Mouse (Mus musculus): ENCODE measurements around the gene Txnip. TPM values are rescaled to one million over a fixed set of nuclear protein-coding genes. Genes with fewer than 3 reads are reported as not detected.

The Txnip gene
- polyA plus RNA-seq, 1 experiment from 2014 or later, result 257 TPM

GRCm38 (mm10) chr3:96558159-96558558 is 402 bp downstream of the Txnip start:
- Histone ChIP-seq H3K4me2 (ENCODE audit: low read length) (peak overlapping the region; percentile 85), H3K4me3 (ENCODE audit: control insufficient read depth in 1 of 2, insufficient read depth in 1 of 2, low read depth in 1 of 2, low read length in 2 of 2) (peak overlapping the region; percentile 76 to 94), H3K9ac (ENCODE audit: low read length) (peak overlapping the region; percentile 98), H3K4me1 (ENCODE audit: control insufficient read depth in 2 of 2, insufficient read depth in 2 of 2, low read length in 2 of 2) (peaks cover 14 to 32% of the 10 kb centered on the region in 2 experiments), H3K27me3 (ENCODE audit: control insufficient read depth, insufficient read depth, low read length) (no peaks in the 10 kb centered on the region), H3K9me3 (ENCODE audit: control insufficient read depth, low read length) (no peaks in the 10 kb centered on the region), H3K36me3 (ENCODE audit: control insufficient read depth, insufficient read depth, low read length) (peaks cover 33% of the 10 kb centered on the region), H3K27ac (replicated peaks in 1 of 2; ENCODE audit: control insufficient read depth in 1 of 2, insufficient read depth in 1 of 2, low read depth in 2 of 2, low read length in 2 of 2) (peak overlapping the region; percentile 96 to 98)
- no peak for ATAC-seq (ENCODE audit: insufficient number of reproducible peaks, insufficient read depth, low FRiP score, low read depth)
- WGBS, result under 1% methylated on average over 17 of the region's 17 CpGs

- peak overlapping the region; percentile 85 for H3K4me2 ChIP-seq (ENCODE audit: low read length)
- WGBS, result 8% methylated on average over 10 of the region's 10 CpGs
- ATAC-seq (ENCODE audit: insufficient number of reproducible peaks, insufficient read depth, low FRiP score, low read depth), result no peak
- peak overlapping the region; percentile 76 to 94 for H3K4me3 ChIP-seq (ENCODE audit: control insufficient read depth in 1 of 2, insufficient read depth in 1 of 2, low read depth in 1 of 2, low read length in 2 of 2)
- peak overlapping the region; percentile 96 to 98 for H3K27ac ChIP-seq (replicated peaks in 1 of 2; ENCODE audit: control insufficient read depth in 1 of 2, insufficient read depth in 1 of 2, low read depth in 2 of 2, low read length in 2 of 2)
- H3K4me1 ChIP-seq (ENCODE audit: control insufficient read depth in 2 of 2, insufficient read depth in 2 of 2, low read length in 2 of 2), result peaks cover 14 to 33% of the 10 kb centered on the region in 2 experiments
- no peaks in the 10 kb centered on the region for H3K27me3 ChIP-seq (ENCODE audit: control insufficient read depth, insufficient read depth, low read length)
- peaks cover 33% of the 10 kb centered on the region for H3K36me3 ChIP-seq (ENCODE audit: control insufficient read depth, insufficient read depth, low read length)
- H3K9ac ChIP-seq (ENCODE audit: low read length), result peak overlapping the region; percentile 98
- no peaks in the 10 kb centered on the region for H3K9me3 ChIP-seq (ENCODE audit: control insufficient read depth, low read length)
Observed at GRCm38 (mm10) chr3:96558668-96559196, 975 bp downstream of the Txnip start.

GRCm38 (mm10) chr3:96559398-96559910 is 1.7 kb downstream of the Txnip start:
- H3K27me3 ChIP-seq (ENCODE audit: control insufficient read depth, insufficient read depth, low read length), result no peaks in the 10 kb centered on the region
- peaks cover 20 to 40% of the 10 kb centered on the region in 2 experiments for H3K4me1 ChIP-seq (ENCODE audit: control insufficient read depth in 2 of 2, insufficient read depth in 2 of 2, low read length in 2 of 2)
- peak overlapping the region; percentile 96 to 98 for H3K27ac ChIP-seq (replicated peaks in 1 of 2; ENCODE audit: control insufficient read depth in 1 of 2, insufficient read depth in 1 of 2, low read depth in 2 of 2, low read length in 2 of 2)
- no peaks in the 10 kb centered on the region for H3K9me3 ChIP-seq (ENCODE audit: control insufficient read depth, low read length)
- peak overlapping the region; percentile 98 for H3K9ac ChIP-seq (ENCODE audit: low read length)
- 15% methylated on average over 12 of the region's 12 CpGs for WGBS
- no peak for ATAC-seq (ENCODE audit: insufficient number of reproducible peaks, insufficient read depth, low FRiP score, low read depth)
- peak overlapping the region; percentile 76 to 94 for H3K4me3 ChIP-seq (ENCODE audit: control insufficient read depth in 1 of 2, insufficient read depth in 1 of 2, low read depth in 1 of 2, low read length in 2 of 2)
- H3K36me3 ChIP-seq (ENCODE audit: control insufficient read depth, insufficient read depth, low read length), result peaks cover 33% of the 10 kb centered on the region
- peak overlapping the region; percentile 85 for H3K4me2 ChIP-seq (ENCODE audit: low read length)

GRCm38 (mm10) chr3:96559911-96560850 is 2.4 kb downstream of the Txnip start:
- ATAC-seq (ENCODE audit: insufficient number of reproducible peaks, insufficient read depth, low FRiP score, low read depth), result no peak
- Histone ChIP-seq H3K27me3 (ENCODE audit: control insufficient read depth, insufficient read depth, low read length) (no peaks in the 10 kb centered on the region), H3K4me2 (ENCODE audit: low read length) (peak overlapping the region; percentile 85), H3K27ac (replicated peaks in 1 of 2; ENCODE audit: control insufficient read depth in 1 of 2, insufficient read depth in 1 of 2, low read depth in 2 of 2, low read length in 2 of 2) (peak overlapping the region; percentile 50 to 96), H3K9ac (ENCODE audit: low read length) (peak overlapping the region; percentile 98), H3K9me3 (ENCODE audit: control insufficient read depth, low read length) (no peaks in the 10 kb centered on the region), H3K4me3 (ENCODE audit: control insufficient read depth in 1 of 2, insufficient read depth in 1 of 2, low read depth in 1 of 2, low read length in 2 of 2) (peak overlapping the region; percentile 76 to 94), H3K36me3 (ENCODE audit: control insufficient read depth, insufficient read depth, low read length) (peaks cover 33% of the 10 kb centered on the region), H3K4me1 (ENCODE audit: control insufficient read depth in 2 of 2, insufficient read depth in 2 of 2, low read length in 2 of 2) (peaks cover 20 to 37% of the 10 kb centered on the region in 2 experiments)
- 29% methylated on average over 23 of the region's 23 CpGs for WGBS

- H3K27ac ChIP-seq (replicated peaks in 1 of 2; ENCODE audit: control insufficient read depth in 1 of 2, insufficient read depth in 1 of 2, low read depth in 2 of 2, low read length in 2 of 2), result peak overlapping the region; percentile 81 to 96
- no peaks in the 10 kb centered on the region for H3K9me3 ChIP-seq (ENCODE audit: control insufficient read depth, low read length)
- no peak for ATAC-seq (ENCODE audit: insufficient number of reproducible peaks, insufficient read depth, low FRiP score, low read depth)
- peak overlapping the region; percentile 98 for H3K9ac ChIP-seq (ENCODE audit: low read length)
- H3K36me3 ChIP-seq (ENCODE audit: control insufficient read depth, insufficient read depth, low read length), result peaks cover 33% of the 10 kb centered on the region
- no peaks in the 10 kb centered on the region for H3K27me3 ChIP-seq (ENCODE audit: control insufficient read depth, insufficient read depth, low read length)
- H3K4me1 ChIP-seq (ENCODE audit: control insufficient read depth in 2 of 2, insufficient read depth in 2 of 2, low read length in 2 of 2), result peaks cover 15 to 28% of the 10 kb centered on the region in 2 experiments
- H3K4me2 ChIP-seq (ENCODE audit: low read length), result peak overlapping the region; percentile 85
- H3K4me3 ChIP-seq (ENCODE audit: control insufficient read depth in 1 of 2, insufficient read depth in 1 of 2, low read depth in 1 of 2, low read length in 2 of 2), result peak overlapping the region; percentile 76 to 94
- 58% methylated on average over 9 of the region's 9 CpGs for WGBS
Observed at GRCm38 (mm10) chr3:96560881-96561668, 3.3 kb downstream of the Txnip start.

- 46% methylated on average over 10 of the region's 10 CpGs for WGBS
- Histone ChIP-seq H3K4me2 (ENCODE audit: low read length) (peak overlapping the region; percentile 85), H3K9ac (ENCODE audit: low read length) (peak overlapping the region; percentile 98), H3K27ac (replicated peaks in 1 of 2; ENCODE audit: control insufficient read depth in 1 of 2, insufficient read depth in 1 of 2, low read depth in 2 of 2, low read length in 2 of 2) (peak overlapping the region; percentile 55 to 96), H3K4me1 (ENCODE audit: control insufficient read depth in 2 of 2, insufficient read depth in 2 of 2, low read length in 2 of 2) (peaks cover 15 to 22% of the 10 kb centered on the region in 2 experiments), H3K4me3 (ENCODE audit: control insufficient read depth in 1 of 2, insufficient read depth in 1 of 2, low read depth in 1 of 2, low read length in 2 of 2) (peak overlapping the region; percentile 22 to 76; a peak in 3 of 4 replicates), H3K36me3 (ENCODE audit: control insufficient read depth, insufficient read depth, low read length) (peaks cover 33% of the 10 kb centered on the region), H3K9me3 (ENCODE audit: control insufficient read depth, low read length) (no peaks in the 10 kb centered on the region), H3K27me3 (ENCODE audit: control insufficient read depth, insufficient read depth, low read length) (no peaks in the 10 kb centered on the region)
- ATAC-seq (ENCODE audit: insufficient number of reproducible peaks, insufficient read depth, low FRiP score, low read depth), result no peak
Observed at GRCm38 (mm10) chr3:96561946-96562681, 4.4 kb downstream of the Txnip start.
